Comparison of ENCODE assay signal across 30 mouse cellular contexts in the genomic region with DNA sequence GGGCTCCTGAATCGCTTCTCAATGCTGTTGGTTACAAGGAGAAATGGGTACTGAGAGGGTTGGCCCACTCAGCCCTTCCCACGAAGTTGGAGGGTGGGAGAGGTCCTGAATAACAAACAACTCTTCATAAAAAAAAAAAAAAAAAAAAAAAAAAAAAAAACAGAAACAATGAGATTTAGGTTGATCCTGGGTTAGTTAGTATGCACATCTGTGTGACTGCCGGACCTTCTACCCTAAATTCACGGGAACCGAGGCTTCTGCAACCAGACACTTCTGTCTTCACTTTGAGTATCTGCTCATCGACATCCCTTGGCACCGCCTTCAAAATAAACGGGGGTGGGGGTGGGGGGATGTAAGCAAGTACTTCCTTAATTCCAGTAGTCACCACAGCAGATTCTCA.
"Had no signal": no experiment of that assay in that cellular context is flagged by ENCODE, and none has a peak within 500 bp of the region (broad histone marks: within the 10 kb centered on the region; RNA-seq: fewer than 3 reads in every experiment).

No protein-coding gene starts in this region.

- H3K4me3 ChIP-seq: limb, embryonic 10.5 days; limb, embryonic 12.5 days; limb, embryonic 13.5 days; limb, embryonic 15.5 days; liver, embryonic 12.5 days; liver, embryonic 13.5 days; liver, embryonic 15.5 days; lung, embryonic 15.5 days; megakaryocyte, embryonic 14.5 days; midbrain, embryonic 10.5 days; midbrain, embryonic 12.5 days; midbrain, embryonic 13.5 days; midbrain, embryonic 15.5 days; myocyte; neural tube, embryonic 12.5 days had no signal

- H3K36me3 ChIP-seq: limb, embryonic 10.5 days; limb, embryonic 12.5 days; limb, embryonic 13.5 days; limb, embryonic 15.5 days; liver, embryonic 12.5 days; liver, embryonic 13.5 days; liver, embryonic 15.5 days; lung, embryonic 15.5 days; midbrain, embryonic 10.5 days; midbrain, embryonic 12.5 days; midbrain, embryonic 13.5 days; midbrain, embryonic 15.5 days; neural tube, embryonic 12.5 days had no signal

- DNase-seq: left cerebral cortex, postnatal 4 days; liver; liver, embryonic 13.5 days; liver, postnatal 0 days; lung, adult 18-20 months; lung, adult 2 months; lung, postnatal 10 days; lung, postnatal 14 days; lung, postnatal 36 days; lung, postnatal 4 days; midbrain, embryonic 14.5 days had no signal

- H3K27ac ChIP-seq: limb, embryonic 10.5 days; limb, embryonic 12.5 days; limb, embryonic 13.5 days; limb, embryonic 15.5 days; liver, embryonic 12.5 days; liver, embryonic 13.5 days; liver, embryonic 14.5 days; liver, embryonic 15.5 days; lung, embryonic 15.5 days; macrophage; midbrain, embryonic 10.5 days; midbrain, embryonic 12.5 days; midbrain, embryonic 13.5 days; midbrain, embryonic 15.5 days; neural tube, embryonic 12.5 days had no signal

- H3K4me1 ChIP-seq: limb, embryonic 15.5 days; liver, embryonic 12.5 days; liver, embryonic 15.5 days; lung, embryonic 15.5 days; megakaryocyte, embryonic 14.5 days; midbrain, embryonic 10.5 days; midbrain, embryonic 12.5 days; midbrain, embryonic 13.5 days; midbrain, embryonic 15.5 days had no signal

- H3K9ac ChIP-seq: limb, embryonic 12.5 days; limb, embryonic 13.5 days; limb, embryonic 15.5 days; liver, embryonic 12.5 days; liver, embryonic 13.5 days; liver, embryonic 14.5 days; liver, embryonic 15.5 days; liver, postnatal 0 days; lung, embryonic 14.5 days; lung, embryonic 15.5 days; midbrain, embryonic 12.5 days; midbrain, embryonic 13.5 days; midbrain, embryonic 15.5 days; neural tube, embryonic 12.5 days had no signal

- H3K4me2 ChIP-seq: limb, embryonic 12.5 days; limb, embryonic 13.5 days; limb, embryonic 15.5 days; liver, embryonic 11.5 days; liver, embryonic 12.5 days; liver, embryonic 13.5 days; liver, embryonic 15.5 days; lung, embryonic 14.5 days; lung, embryonic 15.5 days; midbrain, embryonic 11.5 days; midbrain, embryonic 12.5 days; midbrain, embryonic 13.5 days; midbrain, embryonic 15.5 days; neural tube, embryonic 12.5 days had no signal

- H3K9me3 ChIP-seq: limb, embryonic 10.5 days; limb, embryonic 12.5 days; limb, embryonic 13.5 days; limb, embryonic 15.5 days; liver, embryonic 12.5 days; liver, embryonic 13.5 days; liver, embryonic 15.5 days; lung, embryonic 15.5 days; megakaryocyte, embryonic 14.5 days; midbrain, embryonic 10.5 days; midbrain, embryonic 12.5 days; midbrain, embryonic 13.5 days; midbrain, embryonic 15.5 days; neural tube, embryonic 12.5 days had no signal

- H3K27me3 ChIP-seq: limb, embryonic 12.5 days; limb, embryonic 13.5 days; limb, embryonic 15.5 days; liver, embryonic 12.5 days; liver, embryonic 13.5 days; liver, embryonic 15.5 days; midbrain, embryonic 12.5 days; midbrain, embryonic 13.5 days; midbrain, embryonic 15.5 days; neural tube, embryonic 12.5 days had no signal
